ENCODE assay signal across 24 mouse cellular contexts in genomic region chr2:124533602-124534001, GRCm38 (mm10).
A peak's percentile ranks its signal among the peaks of the same experiment; 100 is the strongest.
DNase-seq lines count a peak whose midpoint lies in the region; ATAC-seq and TF ChIP-seq lines count a peak whose summit lies in the region.
"Had no signal": no experiment of that assay in that cellular context is flagged by ENCODE, and none has a peak within 500 bp of the region (broad histone marks: within the 10 kb centered on the region; RNA-seq: fewer than 3 reads in every experiment).

No protein-coding gene starts in this region.

- H3K4me2 ChIP-seq in forebrain, postnatal 0 days (ENCODE audit: low read depth) = no peak overlapping the region
- no peak overlapping the region for H3K4me2 ChIP-seq in forebrain, embryonic 16.5 days (ENCODE audit: low read length)
- H3K4me2 ChIP-seq in midbrain, embryonic 11.5 days = no peak overlapping the region
- no peak overlapping the region for H3K4me2 ChIP-seq in midbrain, embryonic 15.5 days
- H3K4me2 ChIP-seq: embryonic facial prominence, embryonic 13.5 days; forebrain, embryonic 15.5 days; hindbrain, embryonic 15.5 days; intestine, embryonic 15.5 days; liver, embryonic 12.5 days had no signal

- no peak overlapping the region for H3K9ac ChIP-seq in forebrain, postnatal 0 days
- H3K9ac ChIP-seq in forebrain, embryonic 16.5 days (replicated peaks; ENCODE audit: low read depth, low read length) = no peak overlapping the region
- H3K9ac ChIP-seq in midbrain, embryonic 11.5 days (ENCODE audit: low read length) = no peak overlapping the region
- H3K9ac ChIP-seq in midbrain, embryonic 15.5 days = no peak overlapping the region
- H3K9ac ChIP-seq: embryonic facial prominence, embryonic 13.5 days; forebrain, embryonic 15.5 days; hindbrain, embryonic 15.5 days; intestine, embryonic 15.5 days; liver, embryonic 12.5 days had no signal

- no peaks in the 10 kb centered on the region for H3K9me3 ChIP-seq in forebrain, postnatal 0 days (ENCODE audit: low read length)
- H3K9me3 ChIP-seq in forebrain, embryonic 16.5 days (ENCODE audit: control insufficient read depth, low read length) = no peaks in the 10 kb centered on the region
- no peaks in the 10 kb centered on the region for H3K9me3 ChIP-seq in midbrain, embryonic 11.5 days (ENCODE audit: control insufficient read depth, low read length)
- no peaks in the 10 kb centered on the region for H3K9me3 ChIP-seq in midbrain, embryonic 15.5 days
- H3K9me3 ChIP-seq: embryonic facial prominence, embryonic 13.5 days; forebrain, embryonic 15.5 days; hindbrain, embryonic 15.5 days; intestine, embryonic 15.5 days; limb, embryonic 10.5 days; liver, embryonic 12.5 days had no signal

- TF ChIP-seq CTCF in forebrain, postnatal 0 days (IDR thresholded peaks at IDR 0.05; ENCODE audit: low read depth) = no peak

- H3K4me3 ChIP-seq in forebrain, postnatal 0 days (ENCODE audit: low read depth, low read length) = no peak overlapping the region
- no peak overlapping the region for H3K4me3 ChIP-seq in forebrain, embryonic 16.5 days (replicated peaks; ENCODE audit: low read length)
- H3K4me3 ChIP-seq in midbrain, embryonic 11.5 days (ENCODE audit: low read depth, low read length) = no peak overlapping the region
- H3K4me3 ChIP-seq in midbrain, embryonic 15.5 days = no peak overlapping the region
- H3K4me3 ChIP-seq: embryonic facial prominence, embryonic 13.5 days; forebrain, embryonic 15.5 days; hindbrain, embryonic 15.5 days; intestine, embryonic 15.5 days; limb, embryonic 10.5 days; liver, embryonic 12.5 days had no signal

- no peaks in the 10 kb centered on the region for H3K4me1 ChIP-seq in forebrain, postnatal 0 days (ENCODE audit: insufficient read depth)
- no peaks in the 10 kb centered on the region for H3K4me1 ChIP-seq in forebrain, embryonic 16.5 days (replicated peaks; ENCODE audit: control insufficient read depth, insufficient read depth, low read length)
- no peaks in the 10 kb centered on the region for H3K4me1 ChIP-seq in midbrain, embryonic 11.5 days (ENCODE audit: control insufficient read depth, insufficient read depth, low read length)
- no peaks in the 10 kb centered on the region for H3K4me1 ChIP-seq in midbrain, embryonic 15.5 days
- H3K4me1 ChIP-seq: forebrain, embryonic 15.5 days; hindbrain, embryonic 15.5 days; intestine, embryonic 15.5 days; limb, embryonic 10.5 days; liver, embryonic 12.5 days had no signal

- 74% methylated on average over 6 of the region's 6 CpGs for WGBS in forebrain, postnatal 0 days
- WGBS in forebrain, embryonic 16.5 days = 77% methylated on average over 6 of the region's 6 CpGs
- WGBS in midbrain, embryonic 11.5 days = 87% methylated on average over 6 of the region's 6 CpGs
- WGBS in midbrain, embryonic 15.5 days = 91% methylated on average over 6 of the region's 6 CpGs

- DNase-seq in forebrain, postnatal 0 days = no peak
- peak; percentile 35 for DNase-seq in midbrain, embryonic 11.5 days (ENCODE audit: low spot score, missing footprints)
- peak; percentile 55 to 64 for DNase-seq in layer of hippocampus, adult 8-10 months (ENCODE audit: low spot score in 2 of 2)
- peak; percentile 59 for DNase-seq in telencephalon, adult 2 months (ENCODE audit: low read depth, low spot score)
- no peak for DNase-seq in ovary, postnatal 10 days (ENCODE audit: low spot score)
- no peak for DNase-seq in kidney, postnatal 14 days
- DNase-seq: adrenal gland, postnatal 14 days; cerebellum, adult 11 months; gastrocnemius, postnatal 14 days; heart, adult 18-20 months; heart, postnatal 4 days; kidney, adult 9 months; kidney, postnatal 4 days; lung, adult 2 months had no signal

- peak; percentile 42; the same call in 1 of the 2 replicates for ATAC-seq in forebrain, postnatal 0 days
- ATAC-seq in forebrain, embryonic 16.5 days = no peak
- no peak for ATAC-seq in midbrain, embryonic 11.5 days (ENCODE audit: low FRiP score)
- ATAC-seq in midbrain, embryonic 15.5 days (replicated peaks) = no peak
- ATAC-seq: CD4-positive, CD25-positive, alpha-beta regulatory T cell, adult 4 months; forebrain, embryonic 15.5 days; intestine, embryonic 15.5 days; liver, embryonic 12.5 days had no signal

- H3K27me3 ChIP-seq in forebrain, postnatal 0 days (ENCODE audit: insufficient read depth, low read length) = no peaks in the 10 kb centered on the region
- no peaks in the 10 kb centered on the region for H3K27me3 ChIP-seq in forebrain, embryonic 16.5 days (replicated peaks; ENCODE audit: control insufficient read depth, insufficient read depth, low read length)
- H3K27me3 ChIP-seq in midbrain, embryonic 11.5 days (ENCODE audit: control insufficient read depth, insufficient read depth, low read length) = no peaks in the 10 kb centered on the region
- no peaks in the 10 kb centered on the region for H3K27me3 ChIP-seq in midbrain, embryonic 15.5 days (replicated peaks)
- H3K27me3 ChIP-seq: embryonic facial prominence, embryonic 13.5 days; forebrain, embryonic 15.5 days; hindbrain, embryonic 15.5 days; intestine, embryonic 15.5 days; liver, embryonic 12.5 days had no signal

- H3K36me3 ChIP-seq in forebrain, postnatal 0 days (ENCODE audit: insufficient read depth) = no peaks in the 10 kb centered on the region
- H3K36me3 ChIP-seq in forebrain, embryonic 16.5 days (ENCODE audit: control insufficient read depth, insufficient read depth) = no peaks in the 10 kb centered on the region
- H3K36me3 ChIP-seq in midbrain, embryonic 11.5 days (ENCODE audit: control insufficient read depth, insufficient read depth, low read length) = no peaks in the 10 kb centered on the region
- no peaks in the 10 kb centered on the region for H3K36me3 ChIP-seq in midbrain, embryonic 15.5 days (replicated peaks)
- H3K36me3 ChIP-seq: embryonic facial prominence, embryonic 13.5 days; forebrain, embryonic 15.5 days; hindbrain, embryonic 15.5 days; intestine, embryonic 15.5 days; limb, embryonic 10.5 days; liver, embryonic 12.5 days had no signal

- no peak overlapping the region for H3K27ac ChIP-seq in forebrain, postnatal 0 days (ENCODE audit: low read depth, low read length)
- no peak overlapping the region for H3K27ac ChIP-seq in forebrain, embryonic 16.5 days (ENCODE audit: low read length)
- no peak overlapping the region for H3K27ac ChIP-seq in midbrain, embryonic 11.5 days (ENCODE audit: low read depth, low read length)
- no peak overlapping the region for H3K27ac ChIP-seq in midbrain, embryonic 15.5 days
- H3K27ac ChIP-seq: embryonic facial prominence, embryonic 13.5 days; forebrain, embryonic 15.5 days; hindbrain, embryonic 15.5 days; intestine, embryonic 15.5 days; limb, embryonic 10.5 days; liver, embryonic 12.5 days; stomach, postnatal 0 days had no signal

Comparison
In these comparisons a context has a peak if more than half of its experiments do, and no peak if none do; other contexts are left out.
1. DNase-seq: peak in midbrain, embryonic 11.5 days (single experiment), layer of hippocampus, adult 8-10 months (2 of 2) and telencephalon, adult 2 months (single experiment); none in forebrain, postnatal 0 days (single experiment), ovary, postnatal 10 days (single experiment) and kidney, postnatal 14 days (single experiment).